In the genomic region with DNA sequence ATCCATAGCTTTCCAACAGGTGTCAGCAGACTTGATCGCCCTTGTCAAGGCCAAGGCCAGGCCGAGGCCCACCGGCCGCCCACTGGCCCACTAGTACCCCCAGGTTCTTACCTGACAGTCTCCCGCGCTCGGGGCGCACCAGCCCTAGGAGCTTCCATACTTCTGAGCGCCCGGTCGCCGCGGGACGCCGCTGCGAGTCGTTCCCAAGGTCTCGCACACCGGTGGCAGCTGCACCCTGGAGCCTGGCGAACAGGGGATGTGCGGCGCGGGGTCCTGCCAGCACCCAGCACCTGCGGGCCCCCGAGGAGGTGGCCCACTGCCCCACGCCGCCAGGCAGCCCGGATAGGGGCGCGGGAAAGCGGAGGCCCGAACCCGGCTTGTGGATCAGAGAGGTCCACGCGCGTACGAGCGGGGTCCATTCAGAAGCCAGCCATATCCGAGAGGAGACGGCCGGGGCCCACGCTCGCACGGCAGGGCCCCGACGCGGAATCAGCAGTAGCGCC, we compare ENCODE assay signal across 8 mouse cellular contexts. TPM values are rescaled to one million over a fixed set of nuclear protein-coding genes. Genes with fewer than 3 reads are reported as not detected.
DNase-seq lines count a peak whose midpoint lies in the region; ATAC-seq and TF ChIP-seq lines count a peak whose summit lies in the region.

No protein-coding gene starts in this region.

- DNase-seq in heart, adult 11 months: no peak
- no peak for DNase-seq in G1E (ENCODE audit: low spot score)
- peak; percentile 43 for DNase-seq in embryo, embryonic 10.5 days (ENCODE audit: low spot score)
- peak; percentile 38 for DNase-seq in liver, embryonic 13.5 days
- DNase-seq in right cerebral cortex, postnatal 25 days: peak; percentile 40

- under 1% methylated on average over 48 of the region's 48 CpGs for WGBS in heart, embryonic 13.5 days
- WGBS in hindbrain, embryonic 16.5 days: under 1% methylated on average over 44 of the region's 48 CpGs
- under 1% methylated on average over 48 of the region's 48 CpGs for WGBS in liver, embryonic 13.5 days (ENCODE audit: insufficient replicate concordance)

- no peak for TF ChIP-seq CTCF in G1E (IDR thresholded peaks at IDR 0.05; ENCODE audit: low read depth, low read length)

- peak; percentile 6; the same call in 1 of the 2 replicates for ATAC-seq in heart, embryonic 13.5 days (ENCODE audit: extremely low read depth, insufficient number of reproducible peaks, low FRiP score, low TSS enrichment)
- ATAC-seq in G1E (ENCODE audit: extremely low read depth, insufficient number of reproducible peaks, low FRiP score, poor library complexity, severe bottlenecking): no peak
- ATAC-seq in hindbrain, embryonic 16.5 days: no peak; the same call in 1 of the 2 replicates
- no peak for ATAC-seq in liver, embryonic 13.5 days (ENCODE audit: low read depth)
- no peak for ATAC-seq in activated CD4-positive, CD25-positive, alpha-beta regulatory T cell, adult 4 months

- H3K9ac ChIP-seq in heart, embryonic 13.5 days: peak overlapping the region; percentile 95
- H3K9ac ChIP-seq in hindbrain, embryonic 16.5 days (ENCODE audit: low read depth, low read length): peak overlapping the region; percentile 88
- peak overlapping the region; percentile 100 for H3K9ac ChIP-seq in liver, embryonic 13.5 days

- no peaks in the 10 kb centered on the region for H3K9me3 ChIP-seq in heart, embryonic 13.5 days
- no peaks in the 10 kb centered on the region for H3K9me3 ChIP-seq in G1E (replicated peaks)
- no peaks in the 10 kb centered on the region for H3K9me3 ChIP-seq in hindbrain, embryonic 16.5 days (ENCODE audit: control insufficient read depth, low read length)
- no peaks in the 10 kb centered on the region for H3K9me3 ChIP-seq in liver, embryonic 13.5 days (replicated peaks)

- peak overlapping the region; percentile 91 for H3K4me3 ChIP-seq in heart, embryonic 13.5 days
- peak overlapping the region; percentile 90 for H3K4me3 ChIP-seq in G1E (ENCODE audit: low read depth, low read length)
- H3K4me3 ChIP-seq in hindbrain, embryonic 16.5 days (ENCODE audit: low read length): peak overlapping the region; percentile 88
- peak overlapping the region; percentile 94 for H3K4me3 ChIP-seq in liver, embryonic 13.5 days (replicated peaks)

- H3K4me1 ChIP-seq in heart, embryonic 13.5 days: peaks cover 53% of the 10 kb centered on the region
- peaks cover 84% of the 10 kb centered on the region for H3K4me1 ChIP-seq in G1E (ENCODE audit: insufficient read depth, low read depth, low read length)
- H3K4me1 ChIP-seq in hindbrain, embryonic 16.5 days (ENCODE audit: control insufficient read depth, insufficient read depth, low read depth, low read length): peaks cover 13% of the 10 kb centered on the region
- H3K4me1 ChIP-seq in liver, embryonic 13.5 days (replicated peaks): peaks cover 80% of the 10 kb centered on the region

- H3K4me2 ChIP-seq in heart, embryonic 13.5 days: peak overlapping the region; percentile 96
- peak overlapping the region; percentile 74 for H3K4me2 ChIP-seq in hindbrain, embryonic 16.5 days (ENCODE audit: low read length)
- H3K4me2 ChIP-seq in liver, embryonic 13.5 days: peak overlapping the region; percentile 79

- H3K27ac ChIP-seq in heart, embryonic 13.5 days (replicated peaks): peak overlapping the region; percentile 95
- H3K27ac ChIP-seq in hindbrain, embryonic 16.5 days (ENCODE audit: low read depth, low read length): peak overlapping the region; percentile 29; the same call in 1 of the 2 replicates
- peak overlapping the region; percentile 100 for H3K27ac ChIP-seq in liver, embryonic 13.5 days

- no peaks in the 10 kb centered on the region for H3K36me3 ChIP-seq in heart, embryonic 13.5 days
- H3K36me3 ChIP-seq in G1E (replicated peaks): peaks cover 36% of the 10 kb centered on the region
- H3K36me3 ChIP-seq in hindbrain, embryonic 16.5 days (ENCODE audit: control insufficient read depth, insufficient read depth, low read length): no peaks in the 10 kb centered on the region
- peaks cover 37% of the 10 kb centered on the region for H3K36me3 ChIP-seq in liver, embryonic 13.5 days

- H3K27me3 ChIP-seq in heart, embryonic 13.5 days (replicated peaks): no peaks in the 10 kb centered on the region
- no peaks in the 10 kb centered on the region for H3K27me3 ChIP-seq in G1E (ENCODE audit: insufficient read depth, low read length)
- H3K27me3 ChIP-seq in hindbrain, embryonic 16.5 days (replicated peaks; ENCODE audit: control insufficient read depth, insufficient read depth, low read length): no peaks in the 10 kb centered on the region
- H3K27me3 ChIP-seq in liver, embryonic 13.5 days: no peaks in the 10 kb centered on the region

RNA-seq across cellular contexts. Expression of gene Abcb10, which starts 0.6 kb away (rescaled TPM):
- polyA plus RNA-seq in heart, embryonic 13.5 days (2015; fragmentation: Nextera tagmentation; extraction: Ambion mirVana): 20.0 and 20.5 TPM in 2 replicates
- 20.8 and 44.3 TPM in 2 replicates for total RNA-seq in G1E (2014; fragmentation: Nextera tagmentation)
- total RNA-seq in G1E (2017): 19.6 and 21.6 TPM in 2 replicates
- 19.7 and 22.1 TPM in 2 replicates for polyA plus RNA-seq in G1E (2012)
- polyA plus RNA-seq in hindbrain, embryonic 16.5 days (2015; fragmentation: Nextera tagmentation; extraction: Ambion mirVana): 14.6 TPM in 2 replicates
- polyA plus RNA-seq in liver, embryonic 13.5 days (2015; fragmentation: Nextera tagmentation; extraction: Ambion mirVana): 133 and 143 TPM in 2 replicates
- 1 to 10 TPM in 1 of 2 experiments, under 1 TPM in 1; 0.69 to 2.0 TPM for polyA plus RNA-seq in activated CD4-positive, CD25-positive, alpha-beta regulatory T cell, adult 4 months (2017; shearing (Covaris generic))

RNA-seq across cellular contexts. Expression of gene Nup133, which starts 33.3 kb away (rescaled TPM):
- 24.4 and 24.8 TPM in 2 replicates for polyA plus RNA-seq in heart, embryonic 13.5 days (2015; fragmentation: Nextera tagmentation; extraction: Ambion mirVana)
- total RNA-seq in G1E (2014; fragmentation: Nextera tagmentation) (46.2 and 66.5 TPM in 2 replicates), G1E (2017) (38.3 and 42.5 TPM in 2 replicates)
- polyA plus RNA-seq in G1E (2012): 21.2 and 31.2 TPM in 2 replicates
- polyA plus RNA-seq in hindbrain, embryonic 16.5 days (2015; fragmentation: Nextera tagmentation; extraction: Ambion mirVana): 18.3 and 22.0 TPM in 2 replicates
- 23.4 and 26.9 TPM in 2 replicates for polyA plus RNA-seq in liver, embryonic 13.5 days (2015; fragmentation: Nextera tagmentation; extraction: Ambion mirVana)
- 10 to 100 TPM in 1 of 2 experiments, 1 to 10 TPM in 1; 6.4 to 10.2 TPM for polyA plus RNA-seq in activated CD4-positive, CD25-positive, alpha-beta regulatory T cell, adult 4 months (2017; shearing (Covaris generic))

RNA-seq across cellular contexts. Expression of gene Taf5l, which starts 38.9 kb away (rescaled TPM):
- polyA plus RNA-seq in heart, embryonic 13.5 days (2015; fragmentation: Nextera tagmentation; extraction: Ambion mirVana): 24.9 and 25.7 TPM in 2 replicates
- 36.9 and 46.6 TPM in 2 replicates for total RNA-seq in G1E (2014; fragmentation: Nextera tagmentation)
- total RNA-seq in G1E (2017): 35.0 and 38.0 TPM in 2 replicates
- 23.5 and 24.3 TPM in 2 replicates for polyA plus RNA-seq in G1E (2012)
- polyA plus RNA-seq in hindbrain, embryonic 16.5 days (2015; fragmentation: Nextera tagmentation; extraction: Ambion mirVana): 18.6 and 20.7 TPM in 2 replicates
- 28.6 and 29.9 TPM in 2 replicates for polyA plus RNA-seq in liver, embryonic 13.5 days (2015; fragmentation: Nextera tagmentation; extraction: Ambion mirVana)
- 10 to 100 TPM; 12.0 to 13.7 TPM for polyA plus RNA-seq in activated CD4-positive, CD25-positive, alpha-beta regulatory T cell, adult 4 months (2017; shearing (Covaris generic))

RNA-seq across cellular contexts. Expression of gene Urb2, which starts 39.0 kb away (rescaled TPM):
- 2.6 and 3.3 TPM in 2 replicates for polyA plus RNA-seq in heart, embryonic 13.5 days (2015; fragmentation: Nextera tagmentation; extraction: Ambion mirVana)
- total RNA-seq in G1E (2014; fragmentation: Nextera tagmentation) (19.5 and 24.8 TPM in 2 replicates), G1E (2017) (19.3 and 19.4 TPM in 2 replicates)
- polyA plus RNA-seq in G1E (2012): 2.2 and 3.8 TPM in 2 replicates
- polyA plus RNA-seq in hindbrain, embryonic 16.5 days (2015; fragmentation: Nextera tagmentation; extraction: Ambion mirVana): 2.6 and 4.7 TPM in 2 replicates
- 2.5 and 4.0 TPM in 2 replicates for polyA plus RNA-seq in liver, embryonic 13.5 days (2015; fragmentation: Nextera tagmentation; extraction: Ambion mirVana)
- polyA plus RNA-seq in activated CD4-positive, CD25-positive, alpha-beta regulatory T cell, adult 4 months (2017; shearing (Covaris generic)): 1 to 10 TPM; 4.4 to 5.7 TPM

Comparison
In these comparisons a context has a peak if more than half of its experiments do, and no peak if none do; other contexts are left out.
1. H3K27ac ChIP-seq: peak in every context shown above with its lines; median percentile 100 in liver, embryonic 13.5 days; 95 in heart, embryonic 13.5 days; 29 in hindbrain, embryonic 16.5 days.
2. DNase-seq: peak in embryo, embryonic 10.5 days (single experiment), liver, embryonic 13.5 days (single experiment) and right cerebral cortex, postnatal 25 days (single experiment); none in heart, adult 11 months (single experiment) and G1E (single experiment).
3. Peak in every context shown above with its lines, with median percentiles within 50 percentile points of each other: H3K4me2 ChIP-seq, H3K4me3 ChIP-seq and H3K9ac ChIP-seq.